Mouse (Mus musculus): Measurements from ENCODE around the gene Vmn1r197. TPM values are rescaled to one million over a fixed set of nuclear protein-coding genes. Genes with fewer than 3 reads are reported as not detected.
"Not testable (repeated sequence)": the region's sequence is repeated elsewhere in the genome, so short reads cannot be mapped to it uniquely, and the experiment has no call there.

The Vmn1r197 gene
- polyA plus RNA-seq (2012; rRNA removed) (not detected in 2 replicates), polyA plus RNA-seq (2014; fragmentation: Nextera tagmentation; extraction: Ambion mirVana) (not detected in 2 replicates)

DNA sequence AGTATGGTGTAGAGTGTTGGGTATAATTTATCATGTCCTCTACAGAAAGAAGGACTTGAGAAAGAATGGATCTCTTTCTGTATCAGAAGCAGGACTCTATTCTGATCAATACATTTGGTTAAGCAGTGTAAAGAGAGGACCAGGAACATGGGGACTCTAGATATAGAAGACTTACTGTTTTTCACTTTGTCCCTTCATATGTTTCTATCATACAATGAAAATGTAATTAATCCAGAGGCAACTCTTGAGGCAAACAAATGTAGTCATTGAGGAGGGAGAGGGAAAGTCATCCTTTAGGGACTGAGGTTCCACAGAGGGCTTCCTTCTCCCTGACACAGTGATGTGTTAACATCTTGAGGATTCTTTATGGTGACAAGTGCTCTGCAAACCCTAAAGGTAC, at the start of gene Vmn1r197:
Gene Vmn1r197, plus strand, starts transcription at position 301 of the 400 bp plus-strand sequence.
- Histone ChIP-seq H3K36me3 (replicated peaks; ENCODE audit: control insufficient read depth, insufficient read depth, low read depth) (no peaks in the 10 kb centered on the region), H3K4me3 (ENCODE audit: insufficient read depth in 1 of 2, low read depth in 2 of 2, low read length in 2 of 2) (no peak within 1 kb of the TSS), H3K27ac (no peak within 1 kb of the TSS), H3K4me1 (replicated peaks; ENCODE audit: control insufficient read depth in 2 of 2, insufficient read depth in 2 of 2, low read length in 1 of 2) (no peaks in the 10 kb centered on the region), H3K9me3 (ENCODE audit: control insufficient read depth, low read length) (no peaks in the 10 kb centered on the region), H3K27me3 (ENCODE audit: control insufficient read depth, insufficient read depth, low read length) (no peaks in the 10 kb centered on the region), H3K9ac (replicated peaks) (no peak within 1 kb of the TSS), H3K4me2 (ENCODE audit: low read depth) (no peak within 1 kb of the TSS)
- DNase-seq (ENCODE audit: low read depth in 3 of 3, low spot score in 3 of 3) (no peak), ATAC-seq (ENCODE audit: insufficient read depth) (no peak)
- no peak for TF ChIP-seq EP300 (IDR thresholded peaks at IDR 0.05; ENCODE audit: low read depth)
- TF ChIP-seq CTCF (IDR thresholded peaks at IDR 0.05; ENCODE audit: low read depth) = no peak

DNA sequence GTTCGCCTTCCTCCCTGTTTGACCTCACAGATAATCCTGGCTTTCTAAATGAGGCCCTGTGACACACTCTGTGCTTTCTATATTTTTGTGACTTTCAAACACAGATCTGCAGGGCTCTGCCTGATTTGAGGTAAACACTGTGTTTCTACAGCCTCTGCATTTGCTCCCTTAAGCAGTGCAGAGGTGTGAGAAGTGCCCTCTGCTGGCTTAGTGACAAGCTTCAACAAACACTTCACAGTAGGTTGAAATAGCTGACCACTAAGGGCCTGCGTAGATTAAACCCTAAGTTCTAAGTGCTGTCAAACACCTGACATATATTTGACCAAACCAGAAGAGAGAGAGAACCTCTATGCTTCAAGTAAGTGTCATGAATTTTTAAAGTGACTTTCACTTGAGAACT, 39.8 kb upstream of the Vmn1r197 start:
- DNase-seq (ENCODE audit: low read depth in 3 of 3, low spot score in 3 of 3) (no peak), ATAC-seq (ENCODE audit: insufficient read depth) (no peak)
- no peak overlapping the region for H3K9ac ChIP-seq (replicated peaks)
- 35% methylated on average over 2 of the region's 2 CpGs for WGBS (ENCODE audit: insufficient replicate concordance)
- no peak for TF ChIP-seq EP300 (IDR thresholded peaks at IDR 0.05; ENCODE audit: low read depth)
- TF ChIP-seq CTCF (IDR thresholded peaks at IDR 0.05; ENCODE audit: low read depth) = no peak
- no peaks in the 10 kb centered on the region for H3K27me3 ChIP-seq (ENCODE audit: control insufficient read depth, insufficient read depth, low read length)
- H3K4me1 ChIP-seq (replicated peaks; ENCODE audit: control insufficient read depth in 2 of 2, insufficient read depth in 2 of 2, low read length in 1 of 2) = no peaks in the 10 kb centered on the region
- no peak overlapping the region for H3K4me3 ChIP-seq (ENCODE audit: insufficient read depth in 1 of 2, low read depth in 2 of 2, low read length in 2 of 2)
- H3K4me2 ChIP-seq (ENCODE audit: low read depth) = no peak overlapping the region
- no peaks in the 10 kb centered on the region for H3K9me3 ChIP-seq (ENCODE audit: control insufficient read depth, low read length)
- no peak overlapping the region for H3K27ac ChIP-seq
- H3K36me3 ChIP-seq (replicated peaks; ENCODE audit: control insufficient read depth, insufficient read depth, low read depth) = no peaks in the 10 kb centered on the region

DNA sequence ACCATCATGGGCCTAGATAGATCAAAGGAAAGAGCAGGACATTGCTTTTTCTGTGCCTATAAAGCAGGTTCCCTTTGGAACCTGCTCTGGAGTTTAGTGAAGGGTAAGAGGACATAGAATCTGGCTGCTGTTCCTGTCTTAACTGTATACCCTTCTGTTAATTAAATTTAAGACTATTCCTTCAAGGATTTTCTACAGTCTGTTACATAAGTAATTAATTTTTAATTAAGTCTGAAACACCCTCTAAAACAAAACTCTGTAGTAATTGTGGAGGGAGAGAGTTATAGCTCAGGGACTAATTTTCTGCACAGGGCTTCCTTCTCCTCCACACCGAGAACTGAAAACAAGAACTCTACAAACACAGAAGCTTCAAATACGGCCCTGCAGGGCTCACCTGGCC, 34.8 kb upstream of the Vmn1r197 start, which contains the start of gene Vmn1r196:
Gene Vmn1r196, plus strand, starts transcription at position 301 of the 400 bp plus-strand sequence.
- DNase-seq (ENCODE audit: low read depth in 3 of 3, low spot score in 3 of 3) (no peak), ATAC-seq (ENCODE audit: insufficient read depth) (no peak)
- TF ChIP-seq EP300 (IDR thresholded peaks at IDR 0.05; ENCODE audit: low read depth) = no peak
- no peak for TF ChIP-seq CTCF (IDR thresholded peaks at IDR 0.05; ENCODE audit: low read depth)
- Histone ChIP-seq H3K27ac (no peak within 1 kb of the TSS), H3K27me3 (ENCODE audit: control insufficient read depth, insufficient read depth, low read length) (no peaks in the 10 kb centered on the region), H3K9ac (replicated peaks) (no peak within 1 kb of the TSS), H3K4me2 (ENCODE audit: low read depth) (no peak within 1 kb of the TSS), H3K4me1 (replicated peaks; ENCODE audit: control insufficient read depth in 2 of 2, insufficient read depth in 2 of 2, low read length in 1 of 2) (no peaks in the 10 kb centered on the region), H3K4me3 (ENCODE audit: insufficient read depth in 1 of 2, low read depth in 2 of 2, low read length in 2 of 2) (no peak within 1 kb of the TSS), H3K36me3 (replicated peaks; ENCODE audit: control insufficient read depth, insufficient read depth, low read depth) (no peaks in the 10 kb centered on the region), H3K9me3 (ENCODE audit: control insufficient read depth, low read length) (no peaks in the 10 kb centered on the region)
- 50% methylated on average over 2 of the region's 2 CpGs for WGBS (ENCODE audit: insufficient replicate concordance)

DNA sequence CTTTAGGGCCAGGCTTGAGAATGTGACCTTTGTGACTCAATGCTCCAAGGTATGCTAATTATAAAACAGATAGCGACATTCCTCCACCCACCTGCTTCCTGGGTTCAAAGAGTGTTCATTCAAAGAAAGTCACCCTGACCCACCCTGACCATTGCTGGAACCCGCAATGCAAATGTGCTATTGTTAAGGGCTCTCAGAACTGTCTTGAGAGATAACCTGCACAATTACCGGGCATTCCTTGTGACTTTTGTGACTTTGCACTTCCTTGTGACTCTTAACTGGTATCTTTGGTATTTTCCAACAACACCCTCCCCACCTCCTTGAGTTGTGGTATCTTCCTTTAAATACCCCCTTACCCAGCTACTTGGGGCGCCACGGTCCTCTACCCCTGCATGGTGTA, 16.3 kb upstream of the Vmn1r197 start:
- H3K4me1 ChIP-seq (replicated peaks; ENCODE audit: control insufficient read depth in 2 of 2, insufficient read depth in 2 of 2, low read length in 1 of 2); H3K27ac ChIP-seq; H3K4me2 ChIP-seq (ENCODE audit: low read depth); H3K4me3 ChIP-seq (ENCODE audit: insufficient read depth in 1 of 2, low read depth in 2 of 2, low read length in 2 of 2); DNase-seq (ENCODE audit: low read depth in 3 of 3, low spot score in 3 of 3); ATAC-seq (ENCODE audit: insufficient read depth); H3K9me3 ChIP-seq (ENCODE audit: control insufficient read depth, low read length); H3K27me3 ChIP-seq (ENCODE audit: control insufficient read depth, insufficient read depth, low read length); H3K9ac ChIP-seq (replicated peaks); H3K36me3 ChIP-seq (replicated peaks; ENCODE audit: control insufficient read depth, insufficient read depth, low read depth): not testable (repeated sequence)
- WGBS (ENCODE audit: insufficient replicate concordance) = 63% methylated on average over 5 of the region's 5 CpGs

DNA sequence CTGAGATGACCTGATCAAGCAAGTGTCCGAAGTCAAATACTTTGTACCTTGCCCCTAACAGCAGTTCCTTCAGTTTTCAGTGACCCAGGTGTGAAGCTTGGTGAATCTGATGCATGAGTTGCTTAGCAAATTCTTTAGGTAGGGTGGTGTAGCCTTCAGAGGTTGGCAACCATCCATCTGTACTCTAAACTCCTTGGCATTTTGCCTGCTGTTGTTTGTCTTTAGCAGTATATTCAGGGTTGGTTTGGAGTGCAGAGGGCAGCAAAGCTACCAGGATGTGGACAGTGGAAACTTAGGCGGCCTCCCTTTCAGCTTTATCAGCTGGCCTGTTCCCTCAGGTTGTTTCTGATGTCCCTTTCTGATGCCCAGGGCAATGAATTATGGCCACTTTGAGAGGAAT, 9.0 kb upstream of the Vmn1r197 start:
- no peak overlapping the region for H3K4me2 ChIP-seq (ENCODE audit: low read depth)
- no peaks in the 10 kb centered on the region for H3K27me3 ChIP-seq (ENCODE audit: control insufficient read depth, insufficient read depth, low read length)
- H3K4me3 ChIP-seq (ENCODE audit: insufficient read depth in 1 of 2, low read depth in 2 of 2, low read length in 2 of 2) = no peak overlapping the region
- DNase-seq (ENCODE audit: low read depth in 3 of 3, low spot score in 3 of 3) (no peak), ATAC-seq (ENCODE audit: insufficient read depth) (no peak)
- no peaks in the 10 kb centered on the region for H3K9me3 ChIP-seq (ENCODE audit: control insufficient read depth, low read length)
- no peak overlapping the region for H3K9ac ChIP-seq (replicated peaks)
- TF ChIP-seq EP300 (IDR thresholded peaks at IDR 0.05; ENCODE audit: low read depth) (no peak), CTCF (IDR thresholded peaks at IDR 0.05; ENCODE audit: low read depth) (no peak)
- WGBS (ENCODE audit: insufficient replicate concordance) = 39% methylated on average over 2 of the region's 2 CpGs
- no peak overlapping the region for H3K27ac ChIP-seq
- no peaks in the 10 kb centered on the region for H3K36me3 ChIP-seq (replicated peaks; ENCODE audit: control insufficient read depth, insufficient read depth, low read depth)
- no peaks in the 10 kb centered on the region for H3K4me1 ChIP-seq (replicated peaks; ENCODE audit: control insufficient read depth in 2 of 2, insufficient read depth in 2 of 2, low read length in 1 of 2)
